Mouse (Mus musculus) frontal cortex, postnatal 14 days (tissue): ENCODE data around the gene Dcbld2.
"Not testable (repeated sequence)": the region's sequence is repeated elsewhere in the genome, so short reads cannot be mapped to it uniquely, and the experiment has no call there.

Experiments
- DNase-seq, 2 experiments: peaks; one replicate each; pipeline ENCODE4 v3.0.0; 2022; ENCODE audit warnings: low spot score in 2 of 2

The Dcbld2 gene

GRCm38 (mm10) chr16:58450648-58451047, 42.4 kb downstream of the Dcbld2 start:
- DNase-seq = no peak

GRCm38 (mm10) chr16:58451647-58452046, 43.4 kb downstream of the Dcbld2 start:
- DNase-seq = no peak

GRCm38 (mm10) chr16:58453138-58453537, 44.9 kb downstream of the Dcbld2 start:
- no peak for DNase-seq

GRCm38 (mm10) chr16:58453820-58454219, 45.6 kb downstream of the Dcbld2 start:
- DNase-seq = no peak

GRCm38 (mm10) chr16:58454617-58455016, 46.4 kb downstream of the Dcbld2 start:
- DNase-seq = peak in 1 of 2 experiments; percentile 52

- no peak for DNase-seq
Measured at GRCm38 (mm10) chr16:58455118-58455517, 46.9 kb downstream of the Dcbld2 start.

- DNase-seq = no peak
Measured at GRCm38 (mm10) chr16:58456445-58456844, 48.2 kb downstream of the Dcbld2 start.

DNA sequence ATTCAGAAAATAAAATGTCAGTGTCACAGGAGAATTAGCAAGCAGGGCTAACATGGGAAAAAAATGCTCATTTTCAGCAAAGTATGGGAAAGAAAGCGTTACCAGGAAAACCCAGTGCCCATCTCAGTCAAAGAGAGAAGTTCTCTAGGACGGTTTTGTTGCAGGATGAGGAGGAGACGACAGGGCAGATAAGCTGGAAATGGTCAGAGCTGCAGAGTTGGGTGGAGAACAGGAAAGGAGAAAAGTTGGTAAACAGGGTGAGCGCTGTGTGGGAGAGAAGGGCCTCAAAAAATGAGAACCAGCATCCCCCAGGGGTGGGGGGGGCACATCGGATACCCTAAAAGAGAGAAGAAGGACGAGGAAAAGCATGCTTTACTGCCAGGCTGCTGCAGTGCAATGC, 48.7 kb downstream of the Dcbld2 start:
- DNase-seq = no peak

DNA sequence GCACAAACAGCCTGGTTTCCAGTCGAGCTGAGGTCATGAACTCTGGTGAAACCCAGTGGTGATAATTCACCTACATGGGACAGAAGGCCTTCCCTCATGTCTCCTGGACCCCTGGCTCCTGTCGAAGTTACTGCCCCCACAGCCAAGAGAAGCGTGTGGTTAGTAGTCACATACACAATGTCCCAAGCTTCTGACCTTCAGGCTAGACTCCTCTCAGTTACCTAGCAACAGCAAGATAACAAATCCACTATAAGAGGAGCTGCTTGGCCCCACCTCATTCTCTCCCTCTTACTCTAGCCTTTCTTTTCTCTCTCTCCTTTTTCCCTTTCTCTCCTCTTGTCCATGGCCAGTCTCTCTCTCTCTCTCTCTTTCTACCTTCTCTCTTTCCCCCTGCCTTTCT, 51.7 kb downstream of the Dcbld2 start:
- not testable (repeated sequence) for DNase-seq

DNA sequence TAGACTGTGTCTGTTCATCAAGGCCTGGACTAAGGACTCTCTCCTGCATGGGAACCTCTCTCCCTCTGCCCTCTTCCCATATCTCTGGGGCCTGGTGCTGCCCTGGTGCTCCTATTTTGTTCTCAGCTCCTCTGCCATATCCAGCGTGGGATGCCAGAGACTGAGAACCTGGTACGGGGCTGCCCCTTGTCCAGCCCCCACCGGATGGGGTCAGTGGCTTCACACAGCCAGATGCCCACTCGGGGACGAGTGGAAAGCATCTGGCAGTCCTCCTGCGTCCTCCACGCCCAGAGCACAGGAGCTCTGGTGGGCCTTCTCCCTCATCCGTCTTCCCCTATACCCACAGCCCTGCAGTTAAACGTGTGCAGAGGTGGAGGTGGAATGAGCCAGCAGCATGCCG, 52.1 kb downstream of the Dcbld2 start:
- no peak for DNase-seq

DNA sequence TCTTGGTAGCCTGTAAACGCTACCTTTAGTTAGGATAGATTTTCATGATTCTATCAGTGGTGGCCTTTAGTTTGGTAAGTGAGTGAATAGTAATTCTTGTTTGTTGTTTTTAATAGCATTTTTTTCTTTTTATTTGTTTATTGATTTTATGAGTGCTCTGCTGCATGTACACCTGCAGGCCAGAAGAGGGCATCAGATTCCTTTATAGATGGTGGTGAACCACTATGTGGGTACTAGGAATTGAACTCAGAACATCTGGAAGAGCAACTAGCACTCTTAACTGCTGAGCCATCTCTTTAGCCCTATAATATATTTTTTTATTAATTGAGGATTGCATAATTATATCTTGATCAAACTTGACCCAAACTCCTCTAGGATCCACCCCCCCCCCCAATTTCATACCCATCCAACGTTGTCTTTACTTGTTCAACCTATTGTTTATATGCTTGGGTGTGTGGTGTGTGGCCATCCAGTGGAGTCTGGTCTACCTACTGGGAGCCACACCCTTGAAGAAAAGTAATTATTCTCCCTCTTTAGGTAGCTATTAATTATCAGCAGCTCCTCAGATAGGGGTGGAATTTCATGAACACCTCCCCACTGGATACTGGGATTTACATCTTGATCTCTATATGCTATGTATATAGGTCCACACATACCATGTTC, 53.7 kb downstream of the Dcbld2 start:
- DNase-seq = no peak

DNA sequence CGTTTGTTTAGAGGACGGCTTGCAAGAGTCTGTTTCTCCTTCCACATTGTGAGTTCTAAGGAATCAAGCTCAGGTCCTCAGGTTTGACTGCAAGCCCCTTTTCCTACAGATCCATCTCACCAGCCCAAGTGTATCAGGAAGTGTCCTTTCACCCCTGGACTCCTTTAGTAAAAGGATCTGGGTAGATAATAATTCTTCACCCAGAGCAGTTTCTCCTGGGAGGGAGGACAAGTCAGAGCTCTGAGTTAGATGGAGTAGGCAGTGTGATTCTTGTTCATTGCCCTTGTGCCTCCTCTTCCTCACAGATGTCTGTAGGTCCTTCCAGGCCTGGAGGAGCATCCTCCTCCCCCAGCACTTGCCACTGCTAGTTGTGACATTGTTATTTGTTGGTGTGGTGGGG, 54.3 kb downstream of the Dcbld2 start:
- DNase-seq = no peak

DNA sequence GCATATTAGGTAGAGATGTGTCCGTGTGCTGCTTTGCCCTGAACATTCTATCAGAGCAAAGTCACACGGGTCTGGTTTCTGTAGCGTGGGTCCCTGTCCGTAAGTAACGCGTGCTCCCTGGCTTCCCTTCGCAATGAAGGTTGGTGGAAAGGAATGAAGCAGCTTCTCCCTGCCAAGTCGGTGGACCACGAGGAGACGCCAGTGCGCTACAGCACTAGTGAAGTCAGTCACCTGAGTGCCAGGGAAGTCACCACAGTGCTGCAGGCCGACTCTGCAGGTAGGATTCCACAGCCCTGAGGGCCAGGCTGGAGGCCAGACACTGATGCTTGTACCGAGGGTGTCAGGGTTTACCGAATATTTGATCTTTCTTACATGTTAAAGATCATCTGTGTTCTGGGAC, 55.8 kb downstream of the Dcbld2 start:
- no peak for DNase-seq

GRCm38 (mm10) chr16:58465412-58465811, 57.2 kb downstream of the Dcbld2 start:
- no peak for DNase-seq

- DNase-seq = no peak
Measured at GRCm38 (mm10) chr16:58470061-58470460, 61.8 kb downstream of the Dcbld2 start.

- DNase-seq = no peak
Measured at GRCm38 (mm10) chr16:58470841-58471240, 62.6 kb downstream of the Dcbld2 start.

DNA sequence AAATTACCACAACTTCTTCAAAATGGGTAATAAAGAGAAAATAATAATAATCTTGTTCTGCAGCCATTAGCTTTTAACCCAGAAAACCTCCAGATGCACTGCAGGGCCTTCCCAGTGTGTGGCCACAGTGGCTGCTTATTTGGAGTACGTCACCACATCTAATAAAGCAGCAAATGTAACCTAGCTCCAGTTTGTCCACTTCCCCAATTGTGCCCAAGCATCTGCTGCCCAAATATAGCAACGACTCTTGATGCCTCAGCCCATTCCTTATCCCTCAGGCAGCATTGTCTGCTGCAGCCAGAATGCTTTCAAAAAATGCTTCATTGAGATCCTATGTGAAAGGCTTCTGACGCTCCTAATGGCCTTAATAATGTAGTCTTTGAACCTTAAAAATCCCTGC, 66.6 kb downstream of the Dcbld2 start:
- DNase-seq = no peak

GRCm38 (mm10) chr16:58475544-58476154, 67.4 kb downstream of the Dcbld2 start:
- no peak for DNase-seq

GRCm38 (mm10) chr16:58476363-58476762, 68.1 kb downstream of the Dcbld2 start:
- no peak for DNase-seq

DNA sequence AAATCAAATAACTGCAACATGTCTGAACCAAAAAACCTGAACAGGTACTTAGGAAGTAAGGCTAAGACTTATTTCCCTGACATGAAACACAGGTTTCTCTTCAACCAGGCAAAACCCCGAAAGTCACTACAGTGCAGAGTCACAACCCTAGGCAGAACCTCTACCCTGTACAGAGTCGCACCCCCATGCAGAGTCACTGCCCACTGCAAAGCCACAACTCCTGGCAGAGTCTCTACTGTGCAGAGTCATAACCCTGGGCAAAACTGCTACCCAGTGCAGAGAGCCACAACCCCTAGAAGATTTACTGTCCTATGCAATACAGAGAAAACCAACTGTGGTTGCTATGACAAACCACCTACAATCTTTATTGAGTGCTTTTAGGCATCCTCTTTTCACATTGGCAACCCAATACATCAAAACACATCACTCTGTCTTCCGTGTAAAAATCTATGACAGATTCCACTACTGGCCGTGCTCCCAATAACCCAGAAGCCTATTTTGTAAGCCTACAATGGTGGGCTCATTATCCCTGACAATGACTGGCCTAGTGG, 71.7 kb downstream of the Dcbld2 start:
- no peak for DNase-seq

- no peak for DNase-seq
Measured at GRCm38 (mm10) chr16:58481219-58481905, 73.1 kb downstream of the Dcbld2 start.

- DNase-seq = no peak
Measured at GRCm38 (mm10) chr16:58481906-58482270, 73.6 kb downstream of the Dcbld2 start.

- DNase-seq = no peak
Measured at GRCm38 (mm10) chr16:58482296-58482695, 74.1 kb downstream of the Dcbld2 start.
